Mouse (Mus musculus) E14TG2a.4 (cell line): Measurements from ENCODE around the gene Catsper1.

Source experiments
- CTCF ChIP-seq: conservative IDR thresholded peaks from 2 replicates; pipeline ENCODE4 v1.5.1; 2014; ENCODE audit warnings: low read length
- POU5F1 ChIP-seq: IDR thresholded peaks from 2 replicates; pipeline ENCODE4 v1.6.1; 2014; ENCODE audit warnings: low read length, borderline replicate concordance

DNA sequence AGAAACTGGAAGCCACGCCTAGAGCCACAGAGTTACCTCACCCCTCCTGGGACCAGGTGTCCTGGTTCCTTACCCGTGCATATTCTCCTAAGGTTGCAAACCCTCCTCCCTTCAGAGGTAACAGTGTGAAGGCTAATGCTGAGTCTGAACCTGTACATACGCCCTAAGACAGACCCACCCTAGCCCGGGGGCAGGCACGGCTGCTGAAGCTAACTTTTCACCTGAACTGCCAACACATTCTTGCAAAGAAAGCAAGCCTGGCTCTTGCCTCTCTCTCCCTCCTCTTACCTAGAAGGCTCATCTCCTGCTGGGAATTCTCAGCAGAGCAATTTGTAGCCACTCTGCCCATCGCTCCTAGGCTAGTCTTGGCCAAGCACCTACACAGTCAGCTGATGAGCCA, 35.0 kb upstream of the Catsper1 start:
- TF ChIP-seq CTCF, result no peak
- no peak for TF ChIP-seq POU5F1
